Mouse (Mus musculus): ENCODE results near the gene Cdkl3. TPM values are rescaled to one million over a fixed set of nuclear protein-coding genes. Genes with fewer than 3 reads are reported as not detected.

Cdkl3 gene
- polyA plus RNA-seq, 1 experiment from 2014 or later = 4.6 TPM

GRCm38 (mm10) chr11:52127760-52128159, 123.7 kb downstream of the Cdkl3 start:
- Histone ChIP-seq H3K27me3 (replicated peaks; ENCODE audit: control insufficient read depth, insufficient read depth, low read length) (no peaks in the 10 kb centered on the region), H3K9me3 (ENCODE audit: control insufficient read depth) (no peaks in the 10 kb centered on the region), H3K9ac (ENCODE audit: low read depth, low read length) (no peak overlapping the region), H3K36me3 (ENCODE audit: control insufficient read depth, insufficient read depth) (peaks cover 20% of the 10 kb centered on the region), H3K4me1 (replicated peaks; ENCODE audit: control insufficient read depth, insufficient read depth, low read length) (no peaks in the 10 kb centered on the region), H3K4me2 (replicated peaks; ENCODE audit: low read depth) (no peak overlapping the region), H3K4me3 (ENCODE audit: low read depth, low read length) (no peak overlapping the region), H3K27ac (ENCODE audit: low read depth, low read length) (no peak overlapping the region)
- WGBS = 67% methylated on average over 5 of the region's 5 CpGs
- ATAC-seq = no peak
- TF ChIP-seq CTCF (IDR thresholded peaks at IDR 0.05; ENCODE audit: low read depth) = no peak

GRCm38 (mm10) chr11:52128316-52129061, 124.5 kb downstream of the Cdkl3 start:
- Histone ChIP-seq H3K27me3 (replicated peaks; ENCODE audit: control insufficient read depth, insufficient read depth, low read length) (no peaks in the 10 kb centered on the region), H3K9ac (ENCODE audit: low read depth, low read length) (no peak overlapping the region), H3K4me2 (replicated peaks; ENCODE audit: low read depth) (no peak overlapping the region), H3K9me3 (ENCODE audit: control insufficient read depth) (no peaks in the 10 kb centered on the region), H3K4me1 (replicated peaks; ENCODE audit: control insufficient read depth, insufficient read depth, low read length) (no peaks in the 10 kb centered on the region), H3K27ac (ENCODE audit: low read depth, low read length) (no peak overlapping the region), H3K4me3 (ENCODE audit: low read depth, low read length) (no peak overlapping the region), H3K36me3 (ENCODE audit: control insufficient read depth, insufficient read depth) (peaks cover 15% of the 10 kb centered on the region)
- TF ChIP-seq CTCF (IDR thresholded peaks at IDR 0.05; ENCODE audit: low read depth) = no peak
- WGBS = 67% methylated on average over 5 of the region's 5 CpGs
- no peak for ATAC-seq

GRCm38 (mm10) chr11:52129171-52129570, 125.2 kb downstream of the Cdkl3 start:
- TF ChIP-seq CTCF (IDR thresholded peaks at IDR 0.05; ENCODE audit: low read depth) = peak; percentile 45
- Histone ChIP-seq H3K9me3 (ENCODE audit: control insufficient read depth) (0 out of 2 replicates have a peak, but pooled peaks cover under 1% of the 10 kb centered on the region), H3K4me3 (ENCODE audit: low read depth, low read length) (no peak overlapping the region), H3K4me2 (replicated peaks; ENCODE audit: low read depth) (no peak overlapping the region), H3K27ac (ENCODE audit: low read depth, low read length) (no peak overlapping the region), H3K27me3 (replicated peaks; ENCODE audit: control insufficient read depth, insufficient read depth, low read length) (no peaks in the 10 kb centered on the region), H3K4me1 (replicated peaks; ENCODE audit: control insufficient read depth, insufficient read depth, low read length) (no peaks in the 10 kb centered on the region), H3K36me3 (ENCODE audit: control insufficient read depth, insufficient read depth) (peaks cover 9% of the 10 kb centered on the region), H3K9ac (ENCODE audit: low read depth, low read length) (no peak overlapping the region)
- WGBS = 26% methylated on average over 3 of the region's 3 CpGs
- 0 out of 2 replicates have a peak, but pooled peaks have one; percentile 11 for ATAC-seq

- Histone ChIP-seq H3K4me2 (replicated peaks; ENCODE audit: low read depth) (no peak overlapping the region), H3K4me3 (ENCODE audit: low read depth, low read length) (no peak overlapping the region), H3K9ac (ENCODE audit: low read depth, low read length) (no peak overlapping the region), H3K4me1 (replicated peaks; ENCODE audit: control insufficient read depth, insufficient read depth, low read length) (no peaks in the 10 kb centered on the region), H3K9me3 (ENCODE audit: control insufficient read depth) (0 out of 2 replicates have a peak, but pooled peaks cover 2% of the 10 kb centered on the region), H3K27ac (ENCODE audit: low read depth, low read length) (no peak overlapping the region), H3K27me3 (replicated peaks; ENCODE audit: control insufficient read depth, insufficient read depth, low read length) (no peaks in the 10 kb centered on the region), H3K36me3 (ENCODE audit: control insufficient read depth, insufficient read depth) (peaks cover 3% of the 10 kb centered on the region; the same call in 1 of the 2 replicates)
- TF ChIP-seq CTCF (IDR thresholded peaks at IDR 0.05; ENCODE audit: low read depth) = no peak
- ATAC-seq = no peak
- 76% methylated on average over 10 of the region's 10 CpGs for WGBS
These were observed 125.8 kb downstream of the Cdkl3 start for GRCm38 (mm10) chr11:52129621-52130450.

GRCm38 (mm10) chr11:52130451-52131068, 126.5 kb downstream of the Cdkl3 start:
- H3K27ac ChIP-seq (ENCODE audit: low read depth, low read length) = no peak overlapping the region
- H3K4me3 ChIP-seq (ENCODE audit: low read depth, low read length) = no peak overlapping the region
- 0 out of 2 replicates have a peak, but pooled peaks cover 2% of the 10 kb centered on the region for H3K9me3 ChIP-seq (ENCODE audit: control insufficient read depth)
- peak; percentile 57 for TF ChIP-seq CTCF (IDR thresholded peaks at IDR 0.05; ENCODE audit: low read depth)
- no peaks in the 10 kb centered on the region for H3K27me3 ChIP-seq (replicated peaks; ENCODE audit: control insufficient read depth, insufficient read depth, low read length)
- H3K9ac ChIP-seq (ENCODE audit: low read depth, low read length) = no peak overlapping the region
- 78% methylated on average over 7 of the region's 7 CpGs for WGBS
- no peak for ATAC-seq
- H3K36me3 ChIP-seq (ENCODE audit: control insufficient read depth, insufficient read depth) = 0 out of 2 replicates have a peak, but pooled peaks cover under 1% of the 10 kb centered on the region
- H3K4me1 ChIP-seq (replicated peaks; ENCODE audit: control insufficient read depth, insufficient read depth, low read length) = no peaks in the 10 kb centered on the region
- H3K4me2 ChIP-seq (replicated peaks; ENCODE audit: low read depth) = no peak overlapping the region

Small RNA genes within 50 kb of the gene (microRNA-seq; reads per million reads assigned to microRNA genes)
- gene Gm24157 (not detected), gene Mir3061 (6.2 reads per million, percentile 17 among the genes with 10 or more reads in this experiment)

Other genes with a start within 250 kb of the Cdkl3 start
- gene Sec24a, start 240.6 kb upstream of the Cdkl3 start, polyA plus RNA-seq (2015; fragmentation: Nextera tagmentation; extraction: Ambion mirVana) = 47.1 and 49.1 TPM in 2 replicates
- gene Sar1b, start 240.5 kb upstream of the Cdkl3 start, polyA plus RNA-seq (2015; fragmentation: Nextera tagmentation; extraction: Ambion mirVana) = 442 and 470 TPM in 2 replicates
- 1.7 and 2.1 TPM in 2 replicates for gene Jade2, start 146.6 kb upstream of the Cdkl3 start, polyA plus RNA-seq (2015; fragmentation: Nextera tagmentation; extraction: Ambion mirVana)
- 49.0 and 49.8 TPM in 2 replicates for gene Cdkn2aipnl, start 36.6 kb upstream of the Cdkl3 start, polyA plus RNA-seq (2015; fragmentation: Nextera tagmentation; extraction: Ambion mirVana)
- gene Ube2b, start 3.5 kb upstream of the Cdkl3 start, polyA plus RNA-seq (2015; fragmentation: Nextera tagmentation; extraction: Ambion mirVana) = 212 and 223 TPM in 2 replicates
- 44.9 and 47.9 TPM in 2 replicates for gene Ppp2ca, start 94.5 kb downstream of the Cdkl3 start, polyA plus RNA-seq (2015; fragmentation: Nextera tagmentation; extraction: Ambion mirVana)
- gene Olfr1373, start 141.3 kb downstream of the Cdkl3 start, polyA plus RNA-seq (2015; fragmentation: Nextera tagmentation; extraction: Ambion mirVana) = not detected in 2 replicates
- not detected in 2 replicates for gene Olfr1371, start 209.8 kb downstream of the Cdkl3 start, polyA plus RNA-seq (2015; fragmentation: Nextera tagmentation; extraction: Ambion mirVana)
- 605 and 624 TPM in 2 replicates for gene Skp1a, start 227.8 kb downstream of the Cdkl3 start, polyA plus RNA-seq (2015; fragmentation: Nextera tagmentation; extraction: Ambion mirVana)

All from intestine, postnatal 0 days (tissue).